Mouse (Mus musculus) activated CD4-positive, CD25-positive, alpha-beta regulatory T cell, adult 4 months (primary cell): ENCODE results near the gene Kcnk2. TPM values are rescaled to one million over a fixed set of nuclear protein-coding genes. Genes with fewer than 3 reads are reported as not detected.
"Not testable (repeated sequence)": the region's sequence is repeated elsewhere in the genome, so short reads cannot be mapped to it uniquely, and the experiment has no call there.

Source experiments
- ATAC-seq: one replicate; pipeline ENCODE4 v1.8.0; 2017
- polyA plus RNA-seq, 2 experiments: library from polyadenylated mRNA; unstranded; fragments of 100-300 nt; shearing (Covaris generic); gene quantifications; one replicate each; pipeline ENCODE4 v1.2.1; 2017

Kcnk2 gene
- polyA plus RNA-seq, 2 experiments from 2014 or later, result 0.52 TPM; not detected in 1

- no peak for ATAC-seq
Observed at GRCm38 (mm10) chr1:189342416-189343104, 59.5 kb downstream of the Kcnk2 start.

DNA sequence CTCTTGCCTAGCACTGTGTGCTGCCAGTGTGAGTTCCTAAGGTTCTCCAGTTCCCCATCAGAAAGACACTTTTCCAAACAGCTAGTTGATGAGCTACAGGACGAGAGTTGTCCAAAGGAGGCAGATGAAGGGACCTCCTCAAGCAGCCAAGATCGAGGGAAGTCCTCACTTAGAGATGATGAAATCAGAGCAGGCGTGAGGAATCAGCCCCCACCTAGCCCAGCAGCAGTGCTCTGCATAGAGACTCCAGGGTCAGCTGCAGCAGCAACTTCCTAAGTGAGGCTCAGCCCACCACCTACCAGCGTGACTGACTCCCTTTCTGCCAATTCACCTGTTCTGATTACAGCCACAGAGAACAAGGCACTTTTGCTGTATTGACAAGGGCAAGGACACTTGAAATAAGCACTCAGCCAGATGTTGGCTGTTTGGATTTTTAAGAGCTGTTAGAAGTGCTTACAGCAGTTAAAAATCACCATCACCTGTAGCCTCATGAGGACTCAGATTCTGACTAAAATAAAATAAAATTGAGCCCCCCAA, 60.6 kb downstream of the Kcnk2 start:
- no peak for ATAC-seq

DNA sequence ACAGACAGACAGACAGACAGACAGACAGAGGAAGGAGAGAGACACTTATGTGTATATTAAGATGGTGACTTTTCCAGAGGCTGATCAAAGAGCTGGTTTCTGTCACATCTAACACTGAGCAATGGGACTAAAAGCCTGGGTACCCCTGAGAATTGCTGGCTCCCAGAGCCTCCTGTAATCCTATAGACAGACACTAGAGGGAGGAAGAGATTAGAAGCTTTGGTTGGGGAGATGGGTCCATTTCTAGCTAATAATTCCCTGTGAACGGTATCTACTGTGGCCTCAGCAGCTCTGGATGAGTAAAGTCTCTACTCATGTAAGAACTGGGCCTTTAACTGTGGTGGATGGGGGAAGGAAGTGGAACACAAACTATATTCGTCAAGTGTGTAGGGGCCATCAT, 86.2 kb downstream of the Kcnk2 start:
- no peak for ATAC-seq

GRCm38 (mm10) chr1:189314495-189314894, 87.6 kb downstream of the Kcnk2 start:
- no peak for ATAC-seq

GRCm38 (mm10) chr1:189313750-189314149, 88.3 kb downstream of the Kcnk2 start:
- no peak for ATAC-seq

DNA sequence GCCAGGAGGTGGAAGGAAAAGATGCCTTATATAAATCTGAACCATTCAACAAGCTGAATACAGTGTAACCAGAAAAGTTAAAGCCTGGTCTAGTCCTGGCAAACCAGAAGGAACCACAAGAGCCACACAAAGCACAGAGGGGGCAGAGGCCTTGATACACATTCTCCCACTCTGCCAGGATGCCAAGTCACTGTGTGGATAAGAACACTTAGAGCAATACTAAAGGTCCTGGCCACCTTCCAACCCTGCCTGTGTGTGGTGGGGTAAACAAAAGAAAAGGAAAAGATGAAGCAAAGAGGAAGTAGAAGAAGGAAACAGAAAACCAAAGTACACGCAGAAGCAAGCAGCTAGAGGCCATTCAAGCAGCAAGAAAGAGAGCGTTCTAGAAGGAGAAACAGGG, 91.9 kb downstream of the Kcnk2 start:
- no peak for ATAC-seq

- ATAC-seq, result no peak
Observed at GRCm38 (mm10) chr1:189304988-189305522, 97.0 kb downstream of the Kcnk2 start.

GRCm38 (mm10) chr1:189303001-189303400, 99.1 kb downstream of the Kcnk2 start:
- no peak for ATAC-seq

DNA sequence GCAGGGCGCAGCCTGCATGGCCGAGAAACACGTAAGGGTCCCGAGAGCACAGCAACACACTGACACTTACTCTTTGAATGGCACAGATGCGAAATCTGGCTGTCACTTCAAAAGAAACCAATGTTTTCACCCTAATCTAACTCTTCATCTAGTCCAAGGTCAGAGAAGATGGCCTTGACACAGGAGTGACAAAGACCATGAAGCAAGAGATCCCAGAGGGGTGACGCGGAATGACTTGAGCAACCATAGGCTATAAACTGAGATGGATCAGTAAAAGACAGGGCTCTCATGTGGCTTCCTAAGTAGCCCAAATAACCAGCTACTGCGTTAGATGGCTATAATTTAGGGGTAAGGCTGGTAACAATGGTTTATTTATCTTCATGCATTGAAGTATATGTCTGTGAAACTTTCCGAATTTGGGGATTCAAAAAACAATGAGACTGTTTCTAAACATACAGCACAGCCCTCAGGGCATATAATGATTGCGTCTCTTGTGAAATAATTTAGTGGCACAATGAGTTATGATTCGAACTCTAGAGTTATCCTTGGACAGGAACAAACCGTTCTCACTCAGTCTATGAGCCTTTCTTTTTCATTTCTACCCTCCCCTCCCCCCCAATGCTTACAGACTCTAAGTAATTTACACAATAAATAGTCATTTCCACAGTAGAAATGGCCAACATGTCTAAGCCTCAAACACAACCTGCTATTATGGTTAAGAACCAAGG, 108.2 kb downstream of the Kcnk2 start:
- no peak for ATAC-seq

GRCm38 (mm10) chr1:189290885-189291284, 111.2 kb downstream of the Kcnk2 start:
- ATAC-seq, result no peak

DNA sequence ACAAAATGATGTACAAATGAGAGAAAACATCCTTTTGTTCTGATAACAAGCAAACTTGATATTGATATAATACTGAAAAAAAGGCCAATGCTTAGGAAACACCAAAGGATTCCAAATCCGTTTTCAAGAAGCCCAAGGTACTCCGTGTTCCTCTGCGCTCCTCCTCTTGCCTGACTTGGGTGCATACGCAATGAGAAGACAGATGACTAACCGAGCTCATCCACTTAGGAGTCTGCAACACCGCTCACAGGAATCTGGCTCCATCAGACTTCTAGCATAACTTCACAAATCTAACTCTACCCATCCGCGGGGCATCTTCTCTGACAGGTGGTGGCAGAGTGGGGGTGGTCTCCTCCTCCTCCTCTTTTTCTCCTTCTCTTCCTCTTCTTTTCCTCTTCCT, 113.1 kb downstream of the Kcnk2 start:
- no peak for ATAC-seq

- ATAC-seq, result no peak
Observed at GRCm38 (mm10) chr1:189272281-189272680, 129.8 kb downstream of the Kcnk2 start.

DNA sequence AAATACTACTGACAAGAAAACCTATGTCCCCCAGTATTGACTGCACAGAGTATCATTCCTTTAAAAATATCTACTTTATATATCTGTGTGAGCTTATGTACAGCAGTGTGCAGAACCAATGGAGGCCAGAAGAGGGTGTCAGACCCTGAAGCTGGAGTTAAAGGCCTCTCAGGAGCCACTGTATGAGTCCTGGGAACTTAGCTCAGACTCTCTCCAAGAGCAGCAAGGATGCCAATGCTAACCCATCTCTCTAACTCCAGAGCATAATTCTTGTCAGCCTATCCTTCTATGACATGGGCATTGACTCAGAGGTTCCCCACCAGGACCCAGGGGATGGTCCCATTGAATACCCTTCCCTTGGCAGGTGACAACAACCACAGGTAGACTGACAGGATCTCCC, 148.4 kb downstream of the Kcnk2 start:
- ATAC-seq, result no peak

GRCm38 (mm10) chr1:189253207-189253606, 148.9 kb downstream of the Kcnk2 start:
- no peak for ATAC-seq

DNA sequence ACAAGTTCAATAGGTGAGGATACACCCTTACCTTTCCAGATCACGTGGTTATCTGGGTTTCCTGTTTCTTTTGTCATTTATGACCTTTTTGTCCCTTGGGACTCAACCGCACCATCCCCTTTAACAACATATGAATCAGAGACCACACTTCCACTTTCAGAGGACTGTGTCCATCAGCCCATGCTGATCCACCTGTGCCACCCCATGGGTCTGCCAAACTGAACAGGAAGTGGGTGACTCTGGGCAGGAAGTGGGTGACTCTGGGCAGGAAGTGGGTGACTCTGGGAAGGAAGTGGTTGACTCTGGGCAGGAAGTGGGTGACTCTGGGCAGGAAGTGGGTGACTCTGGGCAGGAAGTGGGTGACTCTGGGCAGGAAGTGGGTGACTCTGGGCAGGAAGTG, 158.9 kb downstream of the Kcnk2 start:
- ATAC-seq, result not testable (repeated sequence)

DNA sequence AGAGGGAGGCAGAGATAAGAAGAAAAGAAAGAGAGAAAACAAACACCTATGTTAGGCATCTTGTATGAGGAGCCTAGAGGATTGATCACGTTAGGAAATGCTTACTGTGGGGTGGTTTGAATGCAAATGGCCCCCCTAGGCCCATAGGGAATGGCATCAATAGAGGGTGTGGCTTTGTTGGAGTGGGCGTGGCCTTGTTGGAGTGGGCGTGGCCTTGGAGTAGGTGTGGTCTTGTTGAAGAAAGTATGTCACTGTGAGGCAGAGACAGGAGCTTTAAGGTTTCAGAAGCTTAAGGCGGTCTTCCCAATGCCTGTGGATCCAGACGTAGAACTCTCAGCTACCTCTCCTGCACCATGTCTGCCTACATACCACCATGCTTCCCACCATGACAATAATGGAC, 166.8 kb downstream of the Kcnk2 start:
- ATAC-seq, result no peak

GRCm38 (mm10) chr1:189232829-189233228, 169.2 kb downstream of the Kcnk2 start:
- ATAC-seq, result no peak

DNA sequence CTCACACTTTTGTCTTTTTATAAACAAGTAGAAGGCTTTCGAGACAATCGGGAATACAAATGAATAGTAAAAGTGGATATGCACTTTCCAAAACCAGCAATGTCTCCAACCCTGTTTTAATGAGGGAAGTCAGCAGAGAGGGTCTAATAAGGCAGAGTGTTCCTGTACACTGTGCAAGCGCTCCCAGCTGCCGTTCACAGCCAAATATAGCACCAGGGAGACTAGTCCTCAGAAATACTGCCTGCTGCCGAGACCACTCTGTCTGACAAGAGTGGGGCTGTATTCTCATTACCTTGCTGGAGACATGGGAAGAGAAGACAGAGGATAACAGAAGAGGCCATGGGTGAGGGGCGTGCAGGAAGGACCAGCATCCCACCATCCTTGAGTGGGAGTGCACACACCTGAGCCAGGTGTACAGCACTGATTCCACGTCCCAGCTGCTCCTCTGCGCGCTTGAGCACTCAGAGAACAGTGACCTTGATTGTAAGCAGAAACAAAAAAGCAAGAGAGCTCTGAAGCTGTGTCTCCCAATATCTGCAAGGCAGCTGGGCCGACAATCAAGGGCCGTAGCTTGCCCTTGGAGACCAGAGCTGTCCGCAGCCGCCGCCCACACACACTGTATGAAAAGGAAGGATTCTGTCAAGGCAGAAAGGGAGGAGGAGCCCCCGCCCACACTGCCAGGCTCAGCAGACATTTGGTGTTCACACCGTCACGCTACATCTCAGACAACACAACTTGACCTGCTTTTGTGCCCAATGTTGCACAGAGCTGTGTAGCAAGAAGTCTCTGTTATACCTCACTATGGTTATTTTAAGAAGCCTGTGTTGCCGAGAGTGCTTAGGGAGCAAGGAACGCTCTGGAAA, 173.6 kb downstream of the Kcnk2 start:
- ATAC-seq, result no peak

GRCm38 (mm10) chr1:189227479-189227878, 174.6 kb downstream of the Kcnk2 start:
- ATAC-seq, result no peak

GRCm38 (mm10) chr1:189219051-189219450, 183.0 kb downstream of the Kcnk2 start:
- ATAC-seq, result no peak

DNA sequence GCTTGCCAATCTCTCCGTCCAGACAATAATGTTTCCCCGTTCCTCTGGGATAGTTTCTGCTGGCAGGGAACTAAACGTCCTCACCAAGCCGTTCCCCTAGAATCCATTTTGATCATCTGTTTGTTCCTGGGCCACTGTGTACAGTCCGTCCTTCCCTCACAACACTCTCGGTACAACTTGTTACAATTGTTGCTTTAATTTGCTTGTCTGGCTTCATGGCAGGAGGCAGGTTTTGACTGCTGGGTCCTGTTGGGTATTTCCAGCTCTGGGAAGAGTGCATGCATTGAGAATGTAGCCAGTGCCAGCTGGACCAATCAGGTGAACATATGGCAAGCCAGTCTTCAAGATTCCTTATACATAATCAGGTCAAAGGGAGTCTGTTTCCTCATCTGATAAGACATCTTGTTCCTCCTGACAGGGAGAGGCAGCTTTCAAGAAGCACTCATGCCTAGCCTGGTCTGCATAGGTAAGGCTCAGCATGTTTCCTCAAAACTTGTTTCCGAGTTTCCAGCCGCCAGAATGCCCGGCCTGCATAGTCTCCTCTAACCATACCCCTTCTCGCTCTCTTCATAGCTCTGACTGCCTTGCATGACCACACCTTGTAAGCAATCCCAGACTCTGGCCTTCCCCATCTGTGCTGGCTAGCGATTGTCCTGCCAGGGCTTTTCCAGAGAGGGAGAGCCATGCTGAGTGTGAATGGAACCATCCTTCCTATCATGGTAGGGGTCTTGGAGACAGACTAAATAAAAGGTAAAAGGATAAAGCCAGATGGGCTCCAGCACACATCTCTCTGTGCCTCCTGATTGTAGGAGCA, 184.1 kb downstream of the Kcnk2 start:
- ATAC-seq, result no peak

DNA sequence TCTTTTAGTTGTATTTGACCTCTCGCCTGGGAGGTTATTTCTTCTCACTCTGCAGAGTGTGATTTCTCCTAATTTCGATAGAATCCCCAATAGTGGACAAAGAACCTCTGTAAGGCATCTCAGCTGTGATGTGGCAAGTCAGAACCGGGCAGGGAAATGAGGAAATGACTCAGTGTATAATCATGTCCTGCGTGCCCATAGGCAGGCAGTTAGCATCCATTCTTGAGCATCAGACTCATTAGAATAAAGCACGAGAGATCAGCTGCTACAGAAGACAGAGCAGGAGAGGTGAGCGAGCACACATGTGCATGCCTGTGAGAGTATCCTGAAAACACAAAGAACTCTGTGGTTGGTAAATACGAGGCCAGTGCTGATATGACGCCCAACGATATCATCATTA, 186.9 kb downstream of the Kcnk2 start:
- no peak for ATAC-seq
